Mouse (Mus musculus) hindbrain, embryonic 16.5 days (tissue): Measurements from ENCODE around the gene Cyp2d40. TPM values are rescaled to one million over a fixed set of nuclear protein-coding genes. Genes with fewer than 3 reads are reported as not detected.

Experiments
- microRNA-seq: library from miRNA; unstranded; fragments of <30 nt; microRNA quantifications from one replicate; pipeline ENCODE4, GENCODE M21; 2017
- polyA plus RNA-seq: library from polyadenylated mRNA; unstranded; fragments of >200 nt; fragmentation: Nextera tagmentation; extraction: Ambion mirVana; gene quantifications from 2 replicates; pipeline ENCODE4 v1.2.1, GENCODE M21; 2015

The Cyp2d40 gene
- polyA plus RNA-seq, 1 experiment from 2014 or later, result not detected

Small RNA genes lying within 50 kb of the gene (microRNA-seq; reads per million reads assigned to microRNA genes)
- not detected for gene Gm27618

Other genes starting within 250 kb of the Cyp2d40 start
- gene Cyp2d12, start 209.1 kb downstream of the Cyp2d40 start, polyA plus RNA-seq, result not detected in 2 replicates
- gene Cyp2d34, start 143.2 kb downstream of the Cyp2d40 start, polyA plus RNA-seq, result not detected in 2 replicates
- not detected in 2 replicates for gene Cyp2d26, start 30.1 kb upstream of the Cyp2d40 start, polyA plus RNA-seq
- 9.3 TPM in 2 replicates for gene Tcf20, start 223.7 kb upstream of the Cyp2d40 start, polyA plus RNA-seq